Mouse (Mus musculus) lung, embryonic 16.5 days (tissue): Measurements from ENCODE around the gene Prkx. TPM values are rescaled to one million over a fixed set of nuclear protein-coding genes. Genes with fewer than 3 reads are reported as not detected.
A peak's percentile ranks its signal among the peaks of the same experiment; 100 is the strongest.

Experiments used
- ATAC-seq: fragments of 200-750 bp; cut with Nextera tagmentation; 2 replicates; pipeline ENCODE4 v1.8.0; 2017; ENCODE audit warnings: low read depth, mild to moderate bottlenecking, moderate library complexity
- H3K27ac ChIP-seq: fragments of 300-500 bp; sonication (generic); 2 replicates; pipeline ENCODE4 v1.5.1; 2014; ENCODE audit warnings: mild to moderate bottlenecking, control low read depth, low read length
- H3K27me3 ChIP-seq: fragments of 300-500 bp; sonication (generic); 2 replicates; pipeline ENCODE4 v1.6.1; 2014; ENCODE audit warnings: low read depth, low read length, mixed read lengths; ENCODE audit not compliant: control insufficient read depth, insufficient read depth
- H3K36me3 ChIP-seq: fragments of 300-500 bp; sonication (generic); 2 replicates; pipeline ENCODE4 v1.6.1; 2014; ENCODE audit warnings: low read length; ENCODE audit not compliant: control insufficient read depth, insufficient read depth
- H3K4me1 ChIP-seq: fragments of 300-500 bp; sonication (generic); replicated peaks from 2 replicates; pipeline ENCODE4 v1.6.1; 2014; ENCODE audit warnings: low read length, mixed read lengths; ENCODE audit not compliant: control insufficient read depth, insufficient read depth
- H3K4me2 ChIP-seq: fragments of 300-500 bp; sonication (generic); 2 replicates; pipeline ENCODE4 v1.6.1; 2014; ENCODE audit warnings: low read depth, low read length, control low read depth
- H3K4me3 ChIP-seq: fragments of 300-500 bp; sonication (generic); 2 replicates; pipeline ENCODE4 v1.5.1; 2014; ENCODE audit warnings: mild to moderate bottlenecking, low read length, control low read depth
- H3K9ac ChIP-seq: fragments of 300-500 bp; sonication (generic); 2 replicates; pipeline ENCODE4 v1.6.1; 2014; ENCODE audit warnings: low read length, control low read depth
- H3K9me3 ChIP-seq: fragments of 300-500 bp; sonication (generic); 2 replicates; pipeline ENCODE4 v1.6.1; 2016; ENCODE audit warnings: low read length; ENCODE audit not compliant: control insufficient read depth
- WGBS: fragments of 180-500 bp; shearing (Covaris S2); extraction: QIAGEN DNeasy Blood & Tissue Kit; methylation state at CpG from one replicate; pipeline ENCODE4 v1.1.7; 2014; 5-methylcytosine and 5-hydroxymethylcytosine counted together
- polyA plus RNA-seq: library from polyadenylated mRNA; unstranded; fragments of >200 nt; fragmentation: Nextera tagmentation; extraction: Ambion mirVana; gene quantifications from 2 replicates; pipeline ENCODE4 v1.2.1, GENCODE M21; 2015

The Prkx gene
- polyA plus RNA-seq, 1 experiment from 2014 or later, result 14.3 TPM

DNA sequence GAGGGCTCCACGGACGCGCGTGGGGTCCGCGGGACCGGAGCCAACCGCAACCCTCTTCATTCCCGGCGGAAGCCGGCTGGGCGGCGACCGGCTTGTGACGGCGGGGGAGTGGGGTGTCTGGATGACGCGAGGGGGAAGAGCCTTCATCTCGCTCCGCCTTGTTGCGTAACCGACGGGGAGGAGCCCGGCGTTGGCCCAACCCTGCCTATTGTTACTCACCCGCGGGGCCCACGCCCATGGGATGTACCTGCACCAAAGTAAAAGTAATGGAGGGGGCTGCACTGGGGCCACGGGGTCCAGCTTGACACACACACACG is 262 bp downstream of the Prkx start:
- WGBS, result 11% methylated on average over 26 of the region's 30 CpGs
- ATAC-seq, result peak; percentile 96

DNA sequence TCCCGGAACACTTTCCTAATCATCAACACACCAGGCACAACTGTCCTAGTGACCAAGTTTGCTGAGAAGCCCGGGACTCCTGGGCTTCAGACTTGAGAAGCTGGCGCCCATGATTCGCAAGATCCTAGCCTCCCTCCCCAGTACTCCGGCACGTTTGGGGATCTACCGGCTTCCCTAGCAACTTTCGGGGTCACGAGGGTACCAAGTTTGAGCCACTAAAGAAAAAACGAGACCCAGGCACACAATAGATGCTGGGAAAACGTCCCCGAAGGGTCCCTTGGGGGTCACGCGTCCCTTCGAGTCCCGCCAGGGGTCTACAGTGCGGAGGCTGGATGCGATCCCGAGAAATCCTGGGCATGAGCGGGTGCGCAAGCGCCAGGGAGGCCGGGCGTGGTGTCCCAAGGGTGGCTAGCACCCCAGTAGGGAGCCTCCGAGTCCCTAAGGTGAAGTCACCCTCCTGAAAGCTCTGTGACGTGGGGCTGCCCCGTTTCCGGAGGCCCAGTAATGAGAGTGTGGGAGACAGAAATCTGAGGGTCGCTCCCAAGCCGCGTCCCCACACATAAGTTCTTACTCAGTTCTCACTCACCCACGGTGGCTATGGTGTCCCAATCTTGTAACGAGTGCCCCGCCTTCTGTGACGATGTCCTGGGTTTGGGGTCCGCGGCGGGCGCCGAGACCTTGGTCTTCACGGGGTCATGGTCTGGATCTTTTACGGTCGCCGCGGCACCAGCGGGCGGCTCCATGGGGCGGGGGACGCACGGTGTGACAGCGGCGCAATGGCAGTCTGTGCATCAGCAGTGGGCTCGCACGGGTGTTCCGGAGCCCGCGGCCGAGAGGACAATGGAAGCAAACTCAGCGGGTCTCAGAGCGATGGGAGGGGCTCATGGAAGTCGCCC is 868 bp downstream of the Prkx start:
- H3K9ac ChIP-seq, result peak overlapping the region; percentile 72
- no peaks in the 10 kb centered on the region for H3K9me3 ChIP-seq
- peaks cover 3% of the 10 kb centered on the region; the same call in 1 of the 2 replicates for H3K4me1 ChIP-seq
- no peaks in the 10 kb centered on the region for H3K27me3 ChIP-seq
- peak overlapping the region; percentile 67 for H3K4me2 ChIP-seq
- no peaks in the 10 kb centered on the region for H3K36me3 ChIP-seq
- H3K27ac ChIP-seq, result peak overlapping the region; percentile 17; the same call in 1 of the 2 replicates
- H3K4me3 ChIP-seq, result peak overlapping the region; percentile 68
- WGBS, result 13% methylated on average over 60 of the region's 61 CpGs
- ATAC-seq, result peak; percentile 68

More for the DNA sequence above, 262 bp downstream of the Prkx start:
- Histone ChIP-seq H3K27me3 (no peaks in the 10 kb centered on the region), H3K27ac (peak overlapping the region; percentile 92), H3K9ac (peak overlapping the region; percentile 72), H3K4me1 (peaks cover 3% of the 10 kb centered on the region; the same call in 1 of the 2 replicates), H3K4me2 (peak overlapping the region; percentile 67), H3K9me3 (no peaks in the 10 kb centered on the region), H3K4me3 (peak overlapping the region; percentile 68), H3K36me3 (no peaks in the 10 kb centered on the region)

DNA sequence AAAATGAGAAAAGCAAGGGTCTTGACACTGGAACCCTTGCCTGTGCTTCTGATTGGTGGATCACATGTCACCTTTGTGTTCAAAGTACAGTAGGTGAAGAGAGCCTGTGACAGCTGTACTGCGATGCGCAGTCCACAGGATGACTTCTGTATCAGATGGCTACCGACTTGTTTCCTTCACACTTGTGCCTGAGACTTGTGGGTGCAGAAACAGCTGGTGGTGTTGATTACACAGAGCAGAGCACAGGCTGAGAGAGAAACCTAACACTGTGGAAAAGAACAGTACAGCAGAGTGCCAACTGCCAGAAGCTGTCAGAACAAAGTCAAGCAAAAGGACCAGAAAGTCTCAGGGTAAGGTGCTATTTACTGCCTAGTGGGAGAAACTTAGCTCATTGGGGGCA is 7.4 kb downstream of the Prkx start:
- H3K4me2 ChIP-seq, result no peak overlapping the region
- H3K27me3 ChIP-seq, result no peaks in the 10 kb centered on the region
- no peak for ATAC-seq
- no peak overlapping the region for H3K27ac ChIP-seq
- H3K36me3 ChIP-seq, result no peaks in the 10 kb centered on the region
- H3K4me3 ChIP-seq, result no peak overlapping the region
- H3K4me1 ChIP-seq, result no peaks in the 10 kb centered on the region
- no peaks in the 10 kb centered on the region for H3K9me3 ChIP-seq
- no peak overlapping the region for H3K9ac ChIP-seq
- 90% methylated on average over 3 of the region's 3 CpGs for WGBS

DNA sequence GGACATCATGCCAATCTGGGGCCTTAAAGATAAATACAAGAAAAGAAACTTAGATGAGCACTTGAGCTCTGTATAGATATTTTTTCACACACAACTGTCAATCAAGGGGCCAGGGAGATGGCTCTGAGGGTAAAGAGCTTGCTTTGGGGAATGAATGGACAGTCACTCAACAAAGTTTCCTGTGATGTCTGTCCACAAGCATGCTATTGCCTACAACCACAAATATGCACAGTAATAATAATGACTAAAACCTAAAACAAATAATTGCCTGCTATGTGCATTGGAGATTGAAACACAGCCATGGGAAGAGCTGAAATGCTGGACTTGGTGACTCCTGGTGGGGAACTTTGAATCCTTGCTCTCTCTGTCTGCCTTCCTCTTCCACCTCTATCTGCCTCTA is 9.7 kb downstream of the Prkx start:
- ATAC-seq, result no peak
- Histone ChIP-seq H3K27me3 (no peaks in the 10 kb centered on the region), H3K9ac (no peak overlapping the region), H3K4me2 (no peak overlapping the region), H3K27ac (no peak overlapping the region), H3K36me3 (no peaks in the 10 kb centered on the region), H3K9me3 (no peaks in the 10 kb centered on the region), H3K4me3 (no peak overlapping the region), H3K4me1 (no peaks in the 10 kb centered on the region)

DNA sequence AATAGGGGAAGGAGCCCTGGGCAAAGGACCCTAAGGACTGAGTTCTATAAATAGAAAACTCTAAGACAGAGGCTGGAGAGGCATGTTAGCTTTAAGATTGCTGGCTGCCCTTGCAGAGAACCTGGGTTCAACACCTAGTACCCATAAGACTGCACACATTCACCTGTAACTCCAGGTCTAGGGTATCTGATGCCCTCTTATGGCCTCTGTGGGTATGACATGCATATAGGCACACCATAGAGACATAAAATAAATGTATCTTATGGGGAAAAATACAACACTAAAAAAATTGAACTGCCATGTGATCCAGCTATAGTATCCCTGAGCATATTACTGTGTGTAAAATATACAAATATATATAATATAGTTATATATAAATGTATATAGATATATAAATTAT is 18.3 kb downstream of the Prkx start:
- no peaks in the 10 kb centered on the region for H3K9me3 ChIP-seq
- no peak overlapping the region for H3K9ac ChIP-seq
- H3K36me3 ChIP-seq, result no peaks in the 10 kb centered on the region
- H3K4me1 ChIP-seq, result no peaks in the 10 kb centered on the region
- H3K27me3 ChIP-seq, result no peaks in the 10 kb centered on the region
- H3K4me2 ChIP-seq, result no peak overlapping the region
- H3K4me3 ChIP-seq, result no peak overlapping the region
- ATAC-seq, result no peak
- no peak overlapping the region for H3K27ac ChIP-seq

DNA sequence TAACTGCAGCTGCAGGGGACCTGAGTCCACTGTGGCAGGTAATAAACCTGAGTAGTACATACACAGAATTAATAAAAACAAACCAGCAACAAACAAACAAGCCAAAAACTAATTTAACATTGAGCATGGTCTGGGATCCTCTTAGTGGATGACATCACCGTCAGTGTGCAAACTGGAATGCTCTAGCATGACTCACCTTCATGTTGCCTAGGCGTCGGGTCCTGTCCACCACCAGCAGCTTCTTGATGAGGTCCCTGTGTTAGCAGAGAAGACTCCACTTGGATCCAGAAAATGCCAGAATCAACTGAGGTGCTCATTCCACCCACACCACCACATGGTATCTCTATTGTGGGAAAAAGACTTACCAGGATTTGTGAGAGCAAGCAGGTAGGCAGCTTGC is 30.9 kb downstream of the Prkx start:
- ATAC-seq, result no peak
- Histone ChIP-seq H3K4me3 (no peak overlapping the region), H3K36me3 (no peaks in the 10 kb centered on the region), H3K9me3 (no peaks in the 10 kb centered on the region), H3K27ac (no peak overlapping the region), H3K27me3 (no peaks in the 10 kb centered on the region), H3K9ac (no peak overlapping the region), H3K4me2 (no peak overlapping the region), H3K4me1 (no peaks in the 10 kb centered on the region)
- 87% methylated on average over 3 of the region's 3 CpGs for WGBS

DNA sequence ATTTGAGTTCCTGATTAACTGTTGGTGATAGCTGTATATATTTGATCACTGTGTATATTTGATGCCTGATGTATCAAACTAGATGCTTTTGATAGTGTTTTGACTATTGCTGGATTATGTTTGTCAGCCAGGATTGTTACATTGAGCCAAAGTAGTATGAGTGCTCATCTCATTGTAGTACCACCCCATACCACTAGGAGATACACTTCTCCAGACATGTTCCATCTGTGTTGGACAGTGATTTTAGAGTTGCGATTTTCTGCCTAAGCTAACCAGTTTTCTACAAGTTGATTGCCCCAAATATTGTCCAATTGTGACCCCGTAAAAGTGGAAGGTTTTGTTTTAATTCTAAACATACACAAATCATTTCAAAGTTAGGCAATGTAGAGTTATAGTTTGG is 51.8 kb downstream of the Prkx start:
- Histone ChIP-seq H3K27me3 (no peaks in the 10 kb centered on the region), H3K27ac (no peak overlapping the region), H3K36me3 (no peaks in the 10 kb centered on the region), H3K9me3 (no peaks in the 10 kb centered on the region), H3K4me3 (no peak overlapping the region), H3K9ac (no peak overlapping the region), H3K4me2 (no peak overlapping the region), H3K4me1 (no peaks in the 10 kb centered on the region)
- no peak for ATAC-seq
- WGBS, result 76% methylated on average over 2 of the region's 2 CpGs

DNA sequence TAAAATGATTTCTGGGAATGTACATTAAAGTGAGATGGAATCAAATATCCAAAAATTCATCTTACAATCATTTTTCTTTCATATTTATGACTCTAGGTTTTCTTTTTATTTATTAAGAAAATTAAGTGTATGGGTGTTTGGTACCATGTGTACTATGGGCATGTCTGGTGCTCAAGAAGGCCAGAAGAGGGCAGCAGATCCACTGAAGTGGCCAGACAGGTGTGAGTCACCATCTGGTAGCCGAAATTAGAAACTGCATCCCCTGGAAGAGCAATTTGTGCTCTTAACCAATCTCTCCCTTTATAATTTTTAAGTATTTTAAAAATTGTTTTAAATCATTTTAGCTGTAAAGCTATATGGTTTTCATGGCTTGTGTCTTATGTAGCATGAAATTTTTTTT is 54.7 kb downstream of the Prkx start:
- Histone ChIP-seq H3K4me1 (no peaks in the 10 kb centered on the region), H3K27me3 (no peaks in the 10 kb centered on the region), H3K4me3 (no peak overlapping the region), H3K9ac (no peak overlapping the region), H3K27ac (no peak overlapping the region), H3K9me3 (no peaks in the 10 kb centered on the region), H3K4me2 (no peak overlapping the region), H3K36me3 (no peaks in the 10 kb centered on the region)
- ATAC-seq, result no peak
- WGBS, result 15% methylated on average over 1 of the region's 1 CpGs

DNA sequence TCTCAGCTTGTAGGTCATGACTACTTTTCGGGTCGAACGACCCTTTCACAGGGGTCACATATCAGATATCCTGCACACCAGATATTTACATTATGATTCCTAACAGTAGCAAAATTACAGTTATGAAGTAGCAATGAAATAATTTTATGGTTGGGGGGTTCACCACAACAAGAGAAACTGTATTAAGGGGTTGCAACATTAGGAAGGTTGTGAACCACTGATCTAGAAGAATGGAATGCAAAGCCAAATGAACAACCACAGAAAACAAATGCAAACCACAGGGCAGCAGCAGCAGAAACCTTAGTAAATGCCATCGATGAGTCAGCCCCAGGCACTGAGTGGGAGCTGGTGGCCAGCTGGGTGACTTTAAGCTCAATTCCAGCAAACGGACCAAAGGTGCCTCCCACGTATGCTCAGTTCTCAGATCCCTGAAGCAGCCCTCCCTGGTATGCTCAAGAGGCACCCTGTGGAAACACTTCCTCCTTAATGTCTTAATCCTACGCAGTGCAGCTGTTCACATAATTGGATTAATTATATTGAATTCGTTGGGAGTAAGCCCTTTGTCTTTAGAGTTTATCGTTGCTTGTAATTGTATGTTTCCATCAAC is 62.0 kb downstream of the Prkx start:
- no peaks in the 10 kb centered on the region for H3K36me3 ChIP-seq
- 69% methylated on average over 9 of the region's 9 CpGs for WGBS
- H3K4me2 ChIP-seq, result no peak overlapping the region
- no peak for ATAC-seq
- H3K27ac ChIP-seq, result no peak overlapping the region
- H3K4me1 ChIP-seq, result no peaks in the 10 kb centered on the region
- no peaks in the 10 kb centered on the region for H3K9me3 ChIP-seq
- no peak overlapping the region for H3K4me3 ChIP-seq
- no peak overlapping the region for H3K9ac ChIP-seq
- no peaks in the 10 kb centered on the region for H3K27me3 ChIP-seq
